9 mouse cellular contexts compared by ENCODE assay signal in genomic region chr10:9813926-9814325, GRCm38 (mm10).
DNase-seq lines count a peak whose midpoint lies in the region; ATAC-seq lines count a peak whose summit lies in the region.
"Had no signal": no experiment of that assay in that cellular context is flagged by ENCODE, and none has a peak within 500 bp of the region (broad histone marks: within the 10 kb centered on the region; RNA-seq: fewer than 3 reads in every experiment).

No protein-coding gene starts in this region.

- 83% methylated on average over 4 of the region's 4 CpGs for WGBS in forebrain, embryonic 12.5 days
- WGBS in midbrain, embryonic 15.5 days = 65% methylated on average over 4 of the region's 4 CpGs

- peak; percentile 10 for DNase-seq in kidney, postnatal 10 days
- DNase-seq in kidney, postnatal 14 days = no peak
- DNase-seq in brain, adult 2 months (ENCODE audit: low read depth, low spot score) = peak; percentile 76
- no peak for DNase-seq in kidney, adult 8-10 months
- no peak for DNase-seq in spleen, postnatal 10 days (ENCODE audit: low spot score in 2 of 2)

- no peak overlapping the region for H3K9ac ChIP-seq in forebrain, embryonic 12.5 days
- no peak overlapping the region for H3K9ac ChIP-seq in midbrain, embryonic 15.5 days
- H3K9ac ChIP-seq: limb, embryonic 15.5 days had no signal

- peak; percentile 71; the same call in 1 of the 2 replicates for ATAC-seq in forebrain, embryonic 12.5 days (ENCODE audit: low FRiP score)
- ATAC-seq in midbrain, embryonic 15.5 days (replicated peaks) = peak; percentile 91
- no peak for ATAC-seq in activated CD4-positive, CD25-positive, alpha-beta regulatory T cell, adult 4 months

- H3K4me2 ChIP-seq in forebrain, embryonic 12.5 days = no peak overlapping the region
- no peak overlapping the region for H3K4me2 ChIP-seq in midbrain, embryonic 15.5 days
- H3K4me2 ChIP-seq: limb, embryonic 15.5 days had no signal

- H3K27me3 ChIP-seq in forebrain, embryonic 12.5 days = no peaks in the 10 kb centered on the region
- H3K27me3 ChIP-seq in midbrain, embryonic 15.5 days (replicated peaks) = no peaks in the 10 kb centered on the region
- H3K27me3 ChIP-seq: limb, embryonic 15.5 days had no signal

- no peaks in the 10 kb centered on the region for H3K4me1 ChIP-seq in forebrain, embryonic 12.5 days
- H3K4me1 ChIP-seq in midbrain, embryonic 15.5 days = no peaks in the 10 kb centered on the region
- H3K4me1 ChIP-seq: limb, embryonic 15.5 days had no signal

- no peak overlapping the region for H3K27ac ChIP-seq in forebrain, embryonic 12.5 days
- H3K27ac ChIP-seq in midbrain, embryonic 15.5 days = no peak overlapping the region
- H3K27ac ChIP-seq: limb, embryonic 15.5 days had no signal

- no peaks in the 10 kb centered on the region for H3K9me3 ChIP-seq in forebrain, embryonic 12.5 days
- H3K9me3 ChIP-seq in midbrain, embryonic 15.5 days = no peaks in the 10 kb centered on the region
- H3K9me3 ChIP-seq: limb, embryonic 15.5 days had no signal

- no peak overlapping the region for H3K4me3 ChIP-seq in forebrain, embryonic 12.5 days (replicated peaks)
- H3K4me3 ChIP-seq in midbrain, embryonic 15.5 days = no peak overlapping the region
- H3K4me3 ChIP-seq: limb, embryonic 15.5 days had no signal

- H3K36me3 ChIP-seq in forebrain, embryonic 12.5 days (replicated peaks) = no peaks in the 10 kb centered on the region
- no peaks in the 10 kb centered on the region for H3K36me3 ChIP-seq in midbrain, embryonic 15.5 days (replicated peaks)

Comparison
In these comparisons a context has a peak if more than half of its experiments do, and no peak if none do; other contexts are left out.
1. DNase-seq: peak in kidney, postnatal 10 days (single experiment) and brain, adult 2 months (single experiment); none in kidney, postnatal 14 days (single experiment), kidney, adult 8-10 months (0 of 2) and spleen, postnatal 10 days (0 of 2).